24 mouse cellular contexts compared by ENCODE assay signal in the genomic region with DNA sequence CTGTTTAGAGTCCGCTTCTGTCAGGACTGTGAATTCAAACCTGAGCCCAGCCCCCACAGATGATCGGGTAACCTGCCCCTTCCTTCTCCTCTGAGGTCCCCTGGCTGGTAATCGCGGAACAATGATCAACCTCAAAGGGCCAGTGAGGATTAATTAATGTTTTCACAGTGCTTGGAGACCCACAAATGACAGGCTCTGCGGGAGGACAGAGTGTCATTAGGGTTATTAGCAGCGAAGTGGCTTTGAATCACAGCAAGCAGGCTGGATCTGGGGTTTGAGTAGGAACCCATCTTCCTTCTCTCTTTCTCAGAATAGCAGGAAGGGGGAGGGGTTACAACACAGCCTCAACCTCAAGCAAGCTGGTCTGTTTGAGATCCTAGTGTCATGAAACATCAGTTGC. TPM values are rescaled to one million over a fixed set of nuclear protein-coding genes. Genes with fewer than 3 reads are reported as not detected.
DNase-seq lines count a peak whose midpoint lies in the region; ATAC-seq and TF ChIP-seq lines count a peak whose summit lies in the region.
"Had no signal": no experiment of that assay in that cellular context is flagged by ENCODE, and none has a peak within 500 bp of the region (broad histone marks: within the 10 kb centered on the region; RNA-seq: fewer than 3 reads in every experiment).

No protein-coding gene starts in this region.

- no peak overlapping the region for H3K4me3 ChIP-seq in kidney, embryonic 15.5 days (replicated peaks)
- no peak overlapping the region for H3K4me3 ChIP-seq in midbrain, embryonic 14.5 days (replicated peaks; ENCODE audit: low read depth, low read length)
- H3K4me3 ChIP-seq in midbrain, postnatal 0 days (ENCODE audit: low read depth, low read length): no peak overlapping the region
- H3K4me3 ChIP-seq in thymus, adult 2 months (ENCODE audit: control insufficient read depth, insufficient read depth, low read length): no peak overlapping the region
- H3K4me3 ChIP-seq: embryonic facial prominence, embryonic 15.5 days; erythroblast, embryonic 14.5 days; forebrain, embryonic 10.5 days; gastrocnemius, adult 2 months; heart, embryonic 10.5 days; hindbrain, embryonic 13.5 days had no signal

- H3K9ac ChIP-seq in kidney, embryonic 15.5 days: 0 out of 2 replicates have a peak overlapping the region, but pooled peaks have one; percentile 8
- H3K9ac ChIP-seq in midbrain, embryonic 14.5 days (replicated peaks; ENCODE audit: low read length): no peak overlapping the region
- H3K9ac ChIP-seq in midbrain, postnatal 0 days (replicated peaks; ENCODE audit: low read length, poor library complexity, severe bottlenecking): no peak overlapping the region
- H3K9ac ChIP-seq: embryonic facial prominence, embryonic 15.5 days; hindbrain, embryonic 13.5 days had no signal

- H3K4me1 ChIP-seq in kidney, embryonic 15.5 days: peaks cover 4% of the 10 kb centered on the region; the same call in 1 of the 2 replicates
- H3K4me1 ChIP-seq in midbrain, embryonic 14.5 days (ENCODE audit: control insufficient read depth, insufficient read depth, low read length): 0 out of 2 replicates have a peak, but pooled peaks cover 5% of the 10 kb centered on the region
- H3K4me1 ChIP-seq in midbrain, postnatal 0 days (ENCODE audit: insufficient read depth, low read length): no peaks in the 10 kb centered on the region
- no peaks in the 10 kb centered on the region for H3K4me1 ChIP-seq in thymus, adult 2 months (replicated peaks; ENCODE audit: control insufficient read depth, insufficient read depth, low read length)

- no peak for DNase-seq in kidney, postnatal 36 days
- DNase-seq in midbrain, embryonic 14.5 days: peak; percentile 15
- no peak for DNase-seq in midbrain, postnatal 0 days (ENCODE audit: low spot score)
- DNase-seq in embryo, embryonic 11 days: peak; percentile 26
- DNase-seq in thymus, adult 2 months: no peak
- DNase-seq in left cerebral cortex, postnatal 4 days: no peak
- DNase-seq: adrenal gland, adult 8-10 months; adrenal gland, postnatal 36 days; cerebellum, adult 11 months; cerebellum, adult 8-10 months; cerebellum, postnatal 14 days; gastrocnemius, adult 2 months; gastrocnemius, postnatal 25 days; heart, postnatal 10 days; heart, postnatal 4 days had no signal

- TF ChIP-seq CTCF in midbrain, postnatal 0 days (IDR thresholded peaks at IDR 0.05): no peak
- TF ChIP-seq CTCF in thymus, adult 2 months (IDR thresholded peaks at IDR 0.05; ENCODE audit: borderline replicate concordance, control insufficient read depth, extremely low read depth, insufficient read depth, low read length, poor library complexity): no peak

- no peak overlapping the region for H3K27ac ChIP-seq in kidney, embryonic 15.5 days
- H3K27ac ChIP-seq in midbrain, embryonic 14.5 days (replicated peaks; ENCODE audit: low read depth, low read length): no peak overlapping the region
- H3K27ac ChIP-seq in midbrain, postnatal 0 days (ENCODE audit: low read depth, low read length): no peak overlapping the region
- H3K27ac ChIP-seq in thymus, adult 2 months (ENCODE audit: control insufficient read depth, insufficient read depth, low read length): no peak overlapping the region
- H3K27ac ChIP-seq: forebrain, embryonic 10.5 days; gastrocnemius, adult 2 months; heart, embryonic 10.5 days; hindbrain, embryonic 13.5 days; hindbrain, postnatal 0 days had no signal

- TF ChIP-seq POLR2A in thymus, adult 2 months (IDR thresholded peaks at IDR 0.05; ENCODE audit: control insufficient read depth, extremely low read depth, insufficient read depth, low read length, poor library complexity): no peak

- H3K4me2 ChIP-seq in kidney, embryonic 15.5 days: no peak overlapping the region
- no peak overlapping the region for H3K4me2 ChIP-seq in midbrain, embryonic 14.5 days (ENCODE audit: low read length)
- no peak overlapping the region for H3K4me2 ChIP-seq in midbrain, postnatal 0 days (ENCODE audit: low read depth, low read length, poor library complexity, severe bottlenecking)
- H3K4me2 ChIP-seq: embryonic facial prominence, embryonic 15.5 days; hindbrain, embryonic 13.5 days had no signal

- 5% methylated on average over 6 of the region's 6 CpGs for WGBS in kidney, embryonic 15.5 days
- WGBS in midbrain, embryonic 14.5 days: 9% methylated on average over 6 of the region's 6 CpGs
- 24% methylated on average over 6 of the region's 6 CpGs for WGBS in midbrain, postnatal 0 days
- WGBS in thymus, adult 2 months: 16% methylated on average over 6 of the region's 6 CpGs

- ATAC-seq in kidney, embryonic 15.5 days (replicated peaks; ENCODE audit: low FRiP score): no peak
- ATAC-seq in midbrain, embryonic 14.5 days (ENCODE audit: low FRiP score, low TSS enrichment): no peak
- ATAC-seq in midbrain, postnatal 0 days (ENCODE audit: low FRiP score): no peak
- ATAC-seq: hindbrain, postnatal 0 days had no signal

- H3K9me3 ChIP-seq in kidney, embryonic 15.5 days (replicated peaks): no peaks in the 10 kb centered on the region
- no peaks in the 10 kb centered on the region for H3K9me3 ChIP-seq in midbrain, embryonic 14.5 days (ENCODE audit: control insufficient read depth, low read length)
- no peaks in the 10 kb centered on the region for H3K9me3 ChIP-seq in midbrain, postnatal 0 days (ENCODE audit: low read length)
- H3K9me3 ChIP-seq: embryonic facial prominence, embryonic 15.5 days; forebrain, embryonic 10.5 days; heart, embryonic 10.5 days; hindbrain, embryonic 13.5 days had no signal

- no peaks in the 10 kb centered on the region for H3K36me3 ChIP-seq in kidney, embryonic 15.5 days
- no peaks in the 10 kb centered on the region for H3K36me3 ChIP-seq in midbrain, embryonic 14.5 days (ENCODE audit: control insufficient read depth, insufficient read depth, low read length)
- H3K36me3 ChIP-seq in midbrain, postnatal 0 days (ENCODE audit: insufficient read depth, low read length): no peaks in the 10 kb centered on the region
- no peaks in the 10 kb centered on the region for H3K36me3 ChIP-seq in thymus, adult 2 months (ENCODE audit: control insufficient read depth, insufficient read depth, low read length)
- H3K36me3 ChIP-seq: embryonic facial prominence, embryonic 15.5 days; forebrain, embryonic 10.5 days; heart, embryonic 10.5 days; hindbrain, embryonic 13.5 days had no signal

- intact Hi-C loops in left cerebral cortex, postnatal 4 days (cut with DNase I): no loop called here

- H3K27me3 ChIP-seq in kidney, embryonic 15.5 days: peaks cover 27% of the 10 kb centered on the region
- H3K27me3 ChIP-seq in midbrain, embryonic 14.5 days (ENCODE audit: control insufficient read depth, insufficient read depth, low read length): no peaks in the 10 kb centered on the region
- H3K27me3 ChIP-seq in midbrain, postnatal 0 days (ENCODE audit: insufficient read depth, low read length): no peaks in the 10 kb centered on the region
- H3K27me3 ChIP-seq in thymus, adult 2 months (ENCODE audit: control insufficient read depth, insufficient read depth, low read length): no peaks in the 10 kb centered on the region
- H3K27me3 ChIP-seq: embryonic facial prominence, embryonic 15.5 days had no signal

RNA-seq across cellular contexts. Expression of gene Pkp1, which starts 9.6 kb away (rescaled TPM):
- 0.35 and 0.57 TPM in 2 replicates for polyA plus RNA-seq in kidney, embryonic 15.5 days (2015; fragmentation: Nextera tagmentation; extraction: Ambion mirVana)
- 0.04 TPM in 1 of 2 replicates, not detected in the other for polyA plus RNA-seq in midbrain, embryonic 14.5 days (2014; fragmentation: Nextera tagmentation; extraction: Ambion mirVana)
- 0.24 and 2.9 TPM in 2 replicates for total RNA-seq in midbrain, postnatal 0 days (2014; rRNA removed)
- 0.09 and 0.16 TPM in 2 replicates for polyA plus RNA-seq in midbrain, postnatal 0 days (2015; fragmentation: Nextera tagmentation; extraction: Ambion mirVana)
- 27.1 and 30.1 TPM in 2 replicates for polyA plus RNA-seq in thymus, adult 2 months (2012; rRNA removed)
- total RNA-seq in left cerebral cortex, postnatal 4 days (2021): under 1 TPM in 1 of 2 experiments, not detected in 1; 0.18 TPM
- total RNA-seq: adrenal gland, postnatal 36 days; common myeloid progenitor, adult 5-6 weeks; gastrocnemius, adult 2 months; granulocyte monocyte progenitor cell, adult 5-6 weeks had no signal
- polyA plus RNA-seq: erythroblast, embryonic 14.5 days; hindbrain, embryonic 13.5 days had no signal

Comparison
In these comparisons a context has a peak if more than half of its experiments do, and no peak if none do; other contexts are left out.
1. DNase-seq: peak in midbrain, embryonic 14.5 days (single experiment) and embryo, embryonic 11 days (single experiment); none in kidney, postnatal 36 days (0 of 2), midbrain, postnatal 0 days (single experiment), thymus, adult 2 months (single experiment) and left cerebral cortex, postnatal 4 days (single experiment).
2. RNA of gene Pkp1, which starts 9.6 kb away (polyA plus RNA-seq): 27.1 to 30.1 TPM in thymus, adult 2 months; 0.35 to 0.57 TPM in kidney, embryonic 15.5 days, 0.09 to 0.16 TPM in midbrain, postnatal 0 days and 0.04 TPM in midbrain, embryonic 14.5 days; every median in the first group is over 10 times any median in the second.